Mouse (Mus musculus) cerebellum, adult 9-10 months (tissue): ENCODE data around the gene Gabbr1.

Source experiments
- DNase-seq: peaks from one replicate; pipeline ENCODE4 v3.0.0; 2022

The Gabbr1 gene

GRCm38 (mm10) chr17:37044651-37045244, 1.0 kb upstream of the Gabbr1 start:
- peak; percentile 53 for DNase-seq

GRCm38 (mm10) chr17:37046312-37047112, 746 bp downstream of the Gabbr1 start:
- peak; percentile 80 for DNase-seq

DNA sequence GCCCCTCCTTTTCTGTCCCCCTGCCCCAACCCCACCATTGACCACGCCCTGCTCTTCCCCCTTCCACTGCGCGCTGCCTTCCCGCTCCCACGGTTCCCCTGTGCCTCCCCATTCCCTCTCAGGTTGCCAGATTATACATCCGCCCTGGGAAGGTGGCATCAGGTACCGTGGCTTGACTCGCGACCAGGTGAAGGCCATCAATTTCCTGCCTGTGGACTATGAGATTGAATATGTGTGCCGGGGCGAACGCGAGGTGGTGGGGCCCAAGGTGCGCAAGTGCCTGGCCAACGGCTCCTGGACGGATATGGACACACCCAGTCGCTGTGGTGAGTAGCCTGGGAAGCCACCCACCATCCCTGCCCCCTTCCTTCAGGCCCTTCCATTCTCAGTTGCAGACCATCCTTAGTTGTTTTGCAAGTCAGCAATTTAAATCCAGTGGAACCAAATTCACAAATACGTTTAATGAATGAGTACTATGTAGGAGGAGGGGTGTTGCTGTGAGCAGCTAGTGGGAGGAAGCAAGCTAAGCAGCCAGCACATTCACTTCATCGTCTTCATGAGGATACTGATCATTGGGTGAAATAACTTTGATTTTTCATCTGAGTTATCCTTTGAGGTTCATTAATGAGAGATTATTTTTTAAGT, 1.7 kb downstream of the Gabbr1 start:
- DNase-seq: peak; percentile 72

GRCm38 (mm10) chr17:37047981-37048380, 2.2 kb downstream of the Gabbr1 start:
- DNase-seq: peak; percentile 72

GRCm38 (mm10) chr17:37048383-37048782, 2.6 kb downstream of the Gabbr1 start:
- DNase-seq: peak; percentile 63

DNA sequence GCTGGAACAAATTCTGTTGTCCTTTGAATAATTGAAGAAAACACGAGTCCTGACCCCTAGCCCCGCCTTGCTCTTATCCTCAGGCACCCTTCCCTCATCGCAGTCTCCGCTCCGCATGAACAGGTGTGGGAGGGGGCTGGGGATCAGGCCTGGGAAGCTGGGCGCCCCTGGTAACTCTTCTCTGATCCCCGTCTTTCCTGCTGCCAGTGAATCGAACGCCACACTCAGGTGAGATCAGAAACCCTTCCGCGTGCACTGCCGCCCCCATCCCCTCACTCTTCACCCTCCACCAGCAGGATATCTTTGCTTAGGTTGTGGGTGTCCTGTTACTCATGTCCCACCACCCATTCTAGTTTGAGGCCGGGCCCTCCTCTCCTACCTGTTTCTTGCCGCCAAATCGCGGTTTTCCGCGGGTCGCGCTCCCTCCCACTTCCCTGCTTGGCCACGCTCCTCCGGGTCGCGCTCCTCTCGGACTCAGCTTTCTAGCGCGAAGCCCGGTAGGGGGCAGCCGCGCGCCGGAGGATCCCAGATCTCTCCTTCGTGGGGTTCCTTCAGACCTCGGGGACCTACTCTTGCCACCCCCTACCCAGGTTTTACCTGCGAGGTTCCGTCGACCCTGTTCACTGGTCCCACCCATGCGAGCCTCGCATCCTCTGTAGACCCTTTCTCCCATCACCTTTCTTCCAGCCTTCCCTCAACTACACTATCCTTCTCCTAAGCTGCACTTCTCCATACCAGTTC, 4.0 kb downstream of the Gabbr1 start:
- DNase-seq: peak; percentile 88

DNA sequence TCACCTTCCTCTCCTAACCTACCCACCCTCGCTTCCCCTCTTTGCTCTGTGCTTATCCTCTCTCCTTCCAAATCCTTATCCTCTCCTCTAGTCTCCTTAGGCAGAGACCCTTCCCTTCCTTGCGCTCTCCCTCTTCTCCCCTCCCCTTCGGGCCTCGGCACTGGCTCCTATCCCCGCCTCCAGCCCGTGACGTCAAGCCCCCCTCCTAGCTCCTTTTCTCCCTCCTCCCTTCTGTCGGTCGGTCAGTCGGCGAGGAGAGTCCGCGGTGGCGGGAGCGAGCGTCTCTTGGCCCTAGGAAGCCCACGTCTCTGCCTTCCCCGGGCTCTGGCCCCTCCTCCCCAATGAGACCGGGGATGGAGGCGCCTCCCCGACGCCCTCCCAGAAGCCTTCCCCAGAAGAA, 4.6 kb downstream of the Gabbr1 start:
- peak; percentile 95 for DNase-seq

DNA sequence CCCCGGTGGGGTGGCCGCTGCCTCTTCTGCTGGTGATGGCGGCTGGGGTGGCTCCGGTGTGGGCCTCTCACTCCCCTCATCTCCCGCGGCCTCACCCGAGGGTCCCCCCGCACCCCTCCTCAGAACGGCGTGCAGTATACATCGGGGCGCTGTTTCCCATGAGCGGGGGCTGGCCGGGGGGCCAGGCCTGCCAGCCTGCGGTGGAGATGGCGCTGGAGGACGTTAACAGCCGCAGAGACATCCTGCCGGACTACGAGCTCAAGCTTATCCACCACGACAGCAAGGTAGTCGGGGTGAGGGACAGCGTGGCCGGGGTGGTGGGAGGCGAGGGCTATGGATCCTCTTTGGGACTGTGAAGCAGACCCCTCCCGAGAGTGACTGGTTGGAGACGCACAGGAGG, 5.1 kb downstream of the Gabbr1 start:
- DNase-seq: no peak

- no peak for DNase-seq
Observed at GRCm38 (mm10) chr17:37051745-37052144, 6.0 kb downstream of the Gabbr1 start.

DNA sequence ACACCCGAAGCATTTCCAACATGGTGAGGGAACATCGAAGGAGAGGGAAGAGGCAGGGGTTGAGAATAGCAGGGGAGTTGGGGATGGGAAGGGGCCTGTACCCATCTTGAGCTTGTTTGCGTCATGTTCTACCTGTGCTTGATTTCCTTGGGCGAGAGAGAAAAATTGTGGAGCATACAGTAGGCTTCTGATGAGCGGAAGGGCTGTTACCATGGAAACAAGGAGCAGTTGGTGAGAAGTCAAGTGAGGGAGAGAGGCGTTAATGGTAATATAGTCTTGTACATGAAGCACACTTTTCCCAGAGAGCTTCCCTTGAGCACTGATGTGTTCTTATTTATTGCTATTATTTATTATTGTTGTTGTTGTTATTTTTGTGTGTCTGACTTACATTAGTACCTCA, 11.2 kb downstream of the Gabbr1 start:
- DNase-seq: no peak

DNA sequence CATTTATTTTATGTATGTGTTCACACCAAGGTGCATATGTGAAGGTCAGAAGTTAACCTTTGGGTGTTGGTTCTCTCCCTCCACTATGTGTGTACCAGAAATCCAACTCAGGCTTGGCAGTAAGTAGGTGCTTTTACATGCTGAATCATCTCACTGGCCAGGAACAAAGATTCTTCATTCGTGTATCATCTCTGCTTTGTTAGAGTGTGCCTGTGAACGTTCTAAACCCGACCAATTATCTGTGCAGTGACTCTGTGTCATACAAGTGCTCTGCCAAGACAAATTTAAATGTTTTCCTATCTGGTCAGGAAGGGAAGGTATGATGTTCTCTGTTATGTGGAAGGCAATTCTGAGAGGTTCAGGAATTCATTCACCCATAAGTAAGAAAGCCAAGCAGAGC, 15.7 kb downstream of the Gabbr1 start:
- DNase-seq: no peak

DNA sequence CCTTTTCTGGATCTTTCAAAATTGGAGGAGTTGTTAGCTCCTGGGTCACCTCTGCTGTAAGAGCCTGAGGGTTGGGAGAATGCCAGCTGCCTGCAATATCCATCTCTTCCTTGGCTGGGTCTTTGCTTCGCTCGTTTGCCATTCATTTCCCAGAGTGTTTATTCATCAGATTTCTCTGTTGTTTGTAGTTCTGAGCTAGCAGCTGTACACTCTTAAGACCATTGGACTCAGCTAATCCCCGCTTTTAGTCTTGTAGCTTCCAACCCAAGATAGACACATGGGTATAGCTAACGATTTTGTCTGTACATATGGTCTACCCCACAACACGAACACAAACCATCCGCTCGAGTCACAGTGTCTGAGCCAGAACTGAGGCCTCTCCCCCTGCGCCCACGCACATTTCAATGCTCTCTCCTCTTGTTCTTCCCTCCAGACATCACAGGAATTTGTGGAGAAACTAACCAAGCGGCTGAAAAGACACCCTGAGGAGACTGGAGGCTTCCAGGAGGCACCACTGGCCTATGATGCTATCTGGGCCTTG, 16.4 kb downstream of the Gabbr1 start:
- no peak for DNase-seq

GRCm38 (mm10) chr17:37063063-37063462, 17.3 kb downstream of the Gabbr1 start:
- no peak for DNase-seq

DNA sequence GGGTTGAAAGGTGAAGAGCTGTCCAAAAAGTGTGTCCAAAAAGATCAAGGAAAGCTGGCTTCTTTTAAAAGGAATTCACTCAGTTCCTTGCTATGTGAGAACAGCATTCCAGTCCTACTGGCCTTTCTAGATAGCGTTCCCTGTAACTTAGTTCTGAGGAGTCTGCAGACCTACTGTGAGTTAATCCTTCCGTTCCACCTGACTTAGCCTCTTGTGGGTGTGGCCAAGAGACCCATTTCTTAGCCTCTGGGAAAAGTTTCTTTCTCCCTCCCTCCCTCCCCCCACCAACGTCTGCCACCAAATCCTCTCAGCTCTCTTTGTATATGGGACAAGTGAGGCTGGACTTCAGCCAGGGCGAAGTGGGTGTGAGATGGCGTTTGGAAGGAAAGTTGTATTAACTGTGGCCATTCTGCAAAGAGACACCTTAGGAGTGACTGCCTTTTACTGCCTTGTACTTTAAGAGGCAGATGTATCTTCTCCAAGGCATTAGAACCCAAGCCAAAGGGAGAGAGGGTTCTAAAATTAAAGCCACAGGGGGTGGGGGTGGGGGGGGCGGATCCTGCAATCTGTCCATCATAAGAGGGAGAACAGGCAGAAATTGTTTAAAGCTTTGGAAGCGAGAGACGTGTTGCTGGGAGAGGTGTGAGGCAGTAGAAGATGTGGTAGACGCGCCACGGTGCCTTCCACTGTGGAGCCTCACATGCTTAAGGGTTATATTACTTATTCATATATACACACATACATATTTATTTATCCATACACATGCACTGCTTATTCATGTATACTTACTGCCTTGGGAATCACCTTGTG, 18.1 kb downstream of the Gabbr1 start:
- no peak for DNase-seq

- no peak for DNase-seq
Observed at GRCm38 (mm10) chr17:37065993-37066392, 20.2 kb downstream of the Gabbr1 start.

DNA sequence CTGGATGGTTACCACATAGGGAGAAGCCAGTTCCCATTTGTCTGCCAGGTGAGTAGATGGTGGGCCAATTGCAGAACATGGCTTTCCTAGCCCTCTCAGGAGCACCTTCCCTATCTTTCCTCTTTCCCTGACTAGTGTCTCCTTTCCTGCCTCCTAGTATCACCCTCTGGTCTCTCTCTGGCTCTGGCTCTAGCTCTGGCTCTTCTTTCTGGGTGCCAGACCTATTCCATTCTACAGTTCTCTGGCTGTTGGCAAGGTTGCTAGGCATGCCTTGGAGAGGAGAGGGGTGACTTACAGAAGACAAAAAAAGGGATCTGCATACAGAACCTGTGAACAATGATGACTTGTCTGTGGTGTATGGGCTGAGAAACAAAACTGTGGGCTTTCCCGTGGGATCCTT, 22.1 kb downstream of the Gabbr1 start:
- no peak for DNase-seq

GRCm38 (mm10) chr17:37070121-37070520, 24.4 kb downstream of the Gabbr1 start:
- no peak for DNase-seq

- DNase-seq: no peak
Observed at GRCm38 (mm10) chr17:37072080-37072729, 26.4 kb downstream of the Gabbr1 start.

DNA sequence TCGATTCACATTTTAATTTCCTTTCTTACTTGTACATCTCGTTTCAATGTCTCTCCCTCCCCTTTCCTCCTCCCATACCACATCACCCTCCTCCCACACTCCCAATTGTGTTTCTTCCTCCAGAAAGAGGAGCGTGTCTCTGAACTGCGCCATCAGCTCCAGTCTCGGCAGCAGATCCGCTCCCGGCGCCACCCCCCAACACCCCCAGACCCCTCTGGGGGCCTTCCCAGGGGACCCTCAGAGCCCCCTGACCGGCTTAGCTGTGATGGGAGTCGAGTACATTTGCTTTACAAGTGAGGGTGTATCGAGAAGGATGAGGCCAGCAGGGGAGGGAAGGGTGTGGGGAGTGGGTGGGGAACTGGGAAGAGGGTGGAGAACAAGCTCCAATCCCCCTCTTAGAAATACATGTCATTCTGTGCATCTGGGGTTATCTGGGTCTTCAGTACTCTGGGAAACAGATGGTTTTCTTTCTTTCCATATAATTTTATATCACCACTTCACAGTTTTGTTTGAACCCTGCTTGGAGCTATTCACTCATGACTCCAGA, 27.0 kb downstream of the Gabbr1 start:
- no peak for DNase-seq

DNA sequence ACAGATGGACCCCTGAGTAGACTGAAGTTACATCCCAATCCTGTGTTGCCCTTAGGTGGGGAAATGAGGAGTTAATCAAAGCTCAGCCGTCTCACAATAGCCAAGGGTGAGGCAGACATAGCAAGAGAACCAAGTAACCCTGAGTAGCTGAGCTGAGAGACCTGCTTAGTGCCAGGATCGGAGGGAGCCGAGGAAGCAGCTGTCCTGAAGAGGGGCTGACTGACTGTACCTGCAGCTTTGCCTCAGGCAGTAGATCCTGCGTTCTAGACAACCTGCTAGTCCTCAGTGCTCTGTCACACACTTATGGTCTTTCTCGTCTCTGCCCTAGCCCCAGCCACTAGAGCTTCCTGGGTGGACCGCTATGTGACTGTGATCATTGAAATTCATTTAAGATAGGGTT, 29.4 kb downstream of the Gabbr1 start:
- DNase-seq: peak; percentile 0

GRCm38 (mm10) chr17:37075766-37076165, 30.0 kb downstream of the Gabbr1 start:
- DNase-seq: peak; percentile 3
